ENCODE assay signal across 20 mouse cellular contexts in the genomic region with DNA sequence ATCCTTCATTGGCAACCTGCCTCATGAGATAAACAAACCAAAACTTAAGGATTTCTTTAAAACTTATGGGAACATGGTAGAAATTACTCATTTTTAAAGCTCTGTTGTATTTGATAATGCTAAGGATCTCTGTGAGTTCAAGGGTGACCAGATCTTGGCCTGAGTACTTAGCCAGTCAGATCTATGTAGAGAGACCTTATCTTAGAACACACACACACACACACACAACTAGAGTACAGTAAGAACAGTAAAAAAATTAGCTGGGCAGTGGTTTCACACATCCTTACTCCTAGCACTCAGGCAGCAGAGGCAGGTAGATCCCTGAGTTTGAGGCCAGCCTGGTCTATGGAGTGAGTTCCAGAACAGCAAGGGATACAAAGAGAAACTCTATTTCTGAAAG. TPM values are rescaled to one million over a fixed set of nuclear protein-coding genes. Genes with fewer than 3 reads are reported as not detected.
A peak's percentile ranks its signal among the peaks of the same experiment; 100 is the strongest.
DNase-seq lines count a peak whose midpoint lies in the region; ATAC-seq and TF ChIP-seq lines count a peak whose summit lies in the region.
"Had no signal": no experiment of that assay in that cellular context is flagged by ENCODE, and none has a peak within 500 bp of the region (broad histone marks: within the 10 kb centered on the region; RNA-seq: fewer than 3 reads in every experiment).

No protein-coding gene starts in this region.

- no peak overlapping the region for H3K4me2 ChIP-seq in liver, embryonic 13.5 days
- no peak overlapping the region for H3K4me2 ChIP-seq in liver, postnatal 0 days (ENCODE audit: low read depth, low read length)
- H3K4me2 ChIP-seq in liver, embryonic 15.5 days, result no peak overlapping the region
- H3K4me2 ChIP-seq: embryonic facial prominence, embryonic 12.5 days; forebrain, embryonic 13.5 days; forebrain, embryonic 15.5 days had no signal

- no peaks in the 10 kb centered on the region for H3K9me3 ChIP-seq in liver, embryonic 13.5 days (replicated peaks)
- no peaks in the 10 kb centered on the region for H3K9me3 ChIP-seq in liver, postnatal 0 days (ENCODE audit: low read length)
- no peaks in the 10 kb centered on the region for H3K9me3 ChIP-seq in liver, embryonic 15.5 days (replicated peaks)
- no peaks in the 10 kb centered on the region for H3K9me3 ChIP-seq in limb, embryonic 10.5 days (replicated peaks)
- H3K9me3 ChIP-seq: embryonic facial prominence, embryonic 12.5 days; forebrain, embryonic 13.5 days; forebrain, embryonic 15.5 days had no signal

- no peak overlapping the region for H3K9ac ChIP-seq in liver, embryonic 13.5 days
- no peak overlapping the region for H3K9ac ChIP-seq in liver, postnatal 0 days (replicated peaks)
- H3K9ac ChIP-seq in liver, embryonic 15.5 days, result no peak overlapping the region
- H3K9ac ChIP-seq: embryonic facial prominence, embryonic 12.5 days; forebrain, embryonic 13.5 days; forebrain, embryonic 15.5 days had no signal

- no peak for DNase-seq in liver, embryonic 13.5 days
- no peak for DNase-seq in liver, postnatal 0 days
- DNase-seq in NIH3T3 (ENCODE audit: low read depth), result peak; percentile 24
- DNase-seq in ovary, postnatal 36 days (ENCODE audit: low spot score), result no peak
- DNase-seq in limb, embryonic 10.5 days (ENCODE audit: low spot score), result no peak
- DNase-seq: adrenal gland, adult 8-10 months; adrenal gland, postnatal 14 days; adrenal gland, postnatal 36 days; cerebellum, adult 11-12 months; cerebellum, adult 2 months; cerebellum, adult 9-10 months; cerebellum, postnatal 10 days; cerebellum, postnatal 25 days had no signal

- no peak overlapping the region for H3K4me3 ChIP-seq in liver, embryonic 13.5 days (replicated peaks)
- no peak overlapping the region for H3K4me3 ChIP-seq in liver, postnatal 0 days (ENCODE audit: low read depth, low read length)
- H3K4me3 ChIP-seq in liver, embryonic 15.5 days (replicated peaks), result no peak overlapping the region
- H3K4me3 ChIP-seq in limb, embryonic 10.5 days, result no peak overlapping the region
- H3K4me3 ChIP-seq: embryonic facial prominence, embryonic 10.5 days; embryonic facial prominence, embryonic 12.5 days; forebrain, embryonic 13.5 days; forebrain, embryonic 15.5 days had no signal

- peaks cover 47% of the 10 kb centered on the region for H3K36me3 ChIP-seq in liver, embryonic 13.5 days
- peaks cover 23% of the 10 kb centered on the region for H3K36me3 ChIP-seq in liver, postnatal 0 days (replicated peaks; ENCODE audit: insufficient read depth, low read length)
- peaks cover 59% of the 10 kb centered on the region for H3K36me3 ChIP-seq in liver, embryonic 15.5 days (replicated peaks)
- H3K36me3 ChIP-seq in limb, embryonic 10.5 days, result 0 out of 2 replicates have a peak, but pooled peaks cover 5% of the 10 kb centered on the region

- H3K4me1 ChIP-seq in liver, embryonic 13.5 days (replicated peaks), result peaks cover 31% of the 10 kb centered on the region
- no peaks in the 10 kb centered on the region; the same call in 1 of the 2 replicates for H3K4me1 ChIP-seq in liver, postnatal 0 days (ENCODE audit: insufficient read depth)
- peaks cover 33% of the 10 kb centered on the region for H3K4me1 ChIP-seq in liver, embryonic 15.5 days (replicated peaks)
- no peaks in the 10 kb centered on the region for H3K4me1 ChIP-seq in limb, embryonic 10.5 days
- H3K4me1 ChIP-seq: embryonic facial prominence, embryonic 10.5 days; embryonic facial prominence, embryonic 12.5 days; forebrain, embryonic 13.5 days; forebrain, embryonic 15.5 days had no signal

- peak overlapping the region; percentile 39; the same call in 1 of the 2 replicates for H3K27ac ChIP-seq in liver, embryonic 13.5 days
- H3K27ac ChIP-seq in liver, postnatal 0 days (ENCODE audit: low read depth), result no peak overlapping the region
- peak overlapping the region; percentile 48; the same call in 1 of the 2 replicates for H3K27ac ChIP-seq in liver, embryonic 15.5 days (replicated peaks)
- H3K27ac ChIP-seq in limb, embryonic 10.5 days, result no peak overlapping the region
- H3K27ac ChIP-seq: embryonic facial prominence, embryonic 10.5 days; embryonic facial prominence, embryonic 12.5 days; forebrain, embryonic 13.5 days; forebrain, embryonic 15.5 days had no signal

- TF ChIP-seq CTCF in liver, postnatal 0 days (IDR thresholded peaks at IDR 0.05; ENCODE audit: low read depth), result no peak

- peak; percentile 73 for ATAC-seq in liver, embryonic 13.5 days (ENCODE audit: low read depth)
- ATAC-seq in liver, postnatal 0 days, result no peak
- ATAC-seq in liver, embryonic 15.5 days (ENCODE audit: insufficient read depth), result peak; percentile 56; the same call in 1 of the 2 replicates
- ATAC-seq: activated CD4-positive, CD25-positive, alpha-beta regulatory T cell, adult 4 months; forebrain, embryonic 13.5 days; forebrain, embryonic 15.5 days; Patski had no signal

- H3K27me3 ChIP-seq in liver, embryonic 13.5 days, result no peaks in the 10 kb centered on the region
- H3K27me3 ChIP-seq in liver, postnatal 0 days (ENCODE audit: insufficient read depth, low read length), result no peaks in the 10 kb centered on the region
- no peaks in the 10 kb centered on the region for H3K27me3 ChIP-seq in liver, embryonic 15.5 days
- no peaks in the 10 kb centered on the region for H3K27me3 ChIP-seq in limb, embryonic 10.5 days (ENCODE audit: low read depth, poor library complexity, severe bottlenecking)
- H3K27me3 ChIP-seq: embryonic facial prominence, embryonic 12.5 days; forebrain, embryonic 13.5 days; forebrain, embryonic 15.5 days; Patski had no signal

- no peak for TF ChIP-seq EP300 in liver, postnatal 0 days (IDR thresholded peaks at IDR 0.05; ENCODE audit: low read depth)

RNA-seq across cellular contexts. Expression of gene Usp32, which starts 53.7 kb away (rescaled TPM):
- polyA plus RNA-seq in liver, embryonic 13.5 days (2015; fragmentation: Nextera tagmentation; extraction: Ambion mirVana), result 9.7 and 10.0 TPM in 2 replicates
- polyA plus RNA-seq in liver, postnatal 0 days (2015; fragmentation: Nextera tagmentation; extraction: Ambion mirVana), result 4.7 and 6.1 TPM in 2 replicates
- 10.1 and 15.2 TPM in 2 replicates for polyA plus RNA-seq in liver, embryonic 15.5 days (2015; fragmentation: Nextera tagmentation; extraction: Ambion mirVana)
- 2.9 and 4.5 TPM in 2 replicates for polyA plus RNA-seq in limb, embryonic 10.5 days (2016; fragmentation: Nextera tagmentation; extraction: Ambion mirVana)

Comparison
In these comparisons a context has a peak if more than half of its experiments do, and no peak if none do; other contexts are left out.
1. H3K27ac ChIP-seq: peak in liver, embryonic 13.5 days (single experiment) and liver, embryonic 15.5 days (single experiment); none in liver, postnatal 0 days (single experiment) and limb, embryonic 10.5 days (single experiment).